Mouse (Mus musculus): ENCODE measurements at regions not wholly inside any gene's neighbourhood (a gene's known extent, or its start where the extent isn't known, plus 50 kb on each side); places are given as distances from the start of the nearest gene placed in this dataset.
"Not testable (repeated sequence)": the region's sequence is repeated elsewhere in the genome, so short reads cannot be mapped to it uniquely, and the experiment has no call there.

- no peak overlapping the region for H3K4me2 ChIP-seq (replicated peaks; ENCODE audit: low read depth, low read length)
- H3K36me3 ChIP-seq (ENCODE audit: control insufficient read depth, insufficient read depth, low read length): no peaks in the 10 kb centered on the region
- H3K4me1 ChIP-seq (ENCODE audit: control insufficient read depth, insufficient read depth, low read length): no peaks in the 10 kb centered on the region
- no peak overlapping the region for H3K4me3 ChIP-seq (ENCODE audit: low read length)
- no peak for ATAC-seq (ENCODE audit: low FRiP score, low TSS enrichment)
- no peaks in the 10 kb centered on the region for H3K9me3 ChIP-seq (ENCODE audit: control insufficient read depth, low read length)
- no peak overlapping the region for H3K27ac ChIP-seq (ENCODE audit: low read depth, low read length)
- no peaks in the 10 kb centered on the region for H3K27me3 ChIP-seq (ENCODE audit: control insufficient read depth, insufficient read depth, low read length)
- 92% methylated on average over 2 of the region's 2 CpGs for WGBS
- H3K9ac ChIP-seq (ENCODE audit: low read depth, low read length): no peak overlapping the region
Measured at GRCm38 (mm10) chr2:11040005-11040404, 131.9 kb upstream of the Prkcq start.

- H3K9me3 ChIP-seq (ENCODE audit: control insufficient read depth, low read length): no peaks in the 10 kb centered on the region
Measured at GRCm38 (mm10) chr2:11044727-11045274, 127.1 kb upstream of the Prkcq start.

GRCm38 (mm10) chr2:11051621-11052020 is 120.3 kb upstream of the Prkcq start:
- no peak overlapping the region for H3K4me3 ChIP-seq (ENCODE audit: low read length)
- H3K9ac ChIP-seq (ENCODE audit: low read depth, low read length): no peak overlapping the region
- ATAC-seq (ENCODE audit: low FRiP score, low TSS enrichment): no peak
- no peak overlapping the region for H3K27ac ChIP-seq (ENCODE audit: low read depth, low read length)
- no peaks in the 10 kb centered on the region for H3K4me1 ChIP-seq (ENCODE audit: control insufficient read depth, insufficient read depth, low read length)
- H3K9me3 ChIP-seq (ENCODE audit: control insufficient read depth, low read length): no peaks in the 10 kb centered on the region
- 87% methylated on average over 7 of the region's 7 CpGs for WGBS
- no peak overlapping the region for H3K4me2 ChIP-seq (replicated peaks; ENCODE audit: low read depth, low read length)
- no peaks in the 10 kb centered on the region for H3K27me3 ChIP-seq (ENCODE audit: control insufficient read depth, insufficient read depth, low read length)
- H3K36me3 ChIP-seq (ENCODE audit: control insufficient read depth, insufficient read depth, low read length): no peaks in the 10 kb centered on the region

More at GRCm38 (mm10) chr2:11044727-11045274, 127.1 kb upstream of the Prkcq start:
- H3K9ac ChIP-seq (ENCODE audit: low read depth, low read length): no peak overlapping the region
- H3K4me2 ChIP-seq (replicated peaks; ENCODE audit: low read depth, low read length): no peak overlapping the region
- no peaks in the 10 kb centered on the region for H3K27me3 ChIP-seq (ENCODE audit: control insufficient read depth, insufficient read depth, low read length)
- no peaks in the 10 kb centered on the region for H3K4me1 ChIP-seq (ENCODE audit: control insufficient read depth, insufficient read depth, low read length)
- no peak overlapping the region for H3K4me3 ChIP-seq (ENCODE audit: low read length)
- no peak overlapping the region for H3K27ac ChIP-seq (ENCODE audit: low read depth, low read length)
- 83% methylated on average over 3 of the region's 3 CpGs for WGBS
- no peaks in the 10 kb centered on the region for H3K36me3 ChIP-seq (ENCODE audit: control insufficient read depth, insufficient read depth, low read length)
- no peak for ATAC-seq (ENCODE audit: low FRiP score, low TSS enrichment)

- no peak overlapping the region for H3K9ac ChIP-seq (ENCODE audit: low read depth, low read length)
- H3K27me3 ChIP-seq (ENCODE audit: control insufficient read depth, insufficient read depth, low read length): no peaks in the 10 kb centered on the region
- H3K4me2 ChIP-seq (replicated peaks; ENCODE audit: low read depth, low read length): no peak overlapping the region
- 20% methylated on average over 9 of the region's 9 CpGs for WGBS
- H3K4me1 ChIP-seq (ENCODE audit: control insufficient read depth, insufficient read depth, low read length): no peaks in the 10 kb centered on the region
- H3K36me3 ChIP-seq (ENCODE audit: control insufficient read depth, insufficient read depth, low read length): no peaks in the 10 kb centered on the region
- H3K4me3 ChIP-seq (ENCODE audit: low read length): no peak overlapping the region
- H3K27ac ChIP-seq (ENCODE audit: low read depth, low read length): no peak overlapping the region
- peak; percentile 83; the same call in 1 of the 2 replicates for ATAC-seq (ENCODE audit: low FRiP score, low TSS enrichment)
- no peaks in the 10 kb centered on the region for H3K9me3 ChIP-seq (ENCODE audit: control insufficient read depth, low read length)
Measured at GRCm38 (mm10) chr2:11059731-11060425, 112.0 kb upstream of the Prkcq start.

- Histone ChIP-seq H3K27me3 (ENCODE audit: control insufficient read depth, insufficient read depth, low read length) (no peaks in the 10 kb centered on the region), H3K9me3 (ENCODE audit: control insufficient read depth, low read length) (no peaks in the 10 kb centered on the region), H3K27ac (ENCODE audit: low read depth, low read length) (no peak overlapping the region), H3K4me1 (ENCODE audit: control insufficient read depth, insufficient read depth, low read length) (no peaks in the 10 kb centered on the region), H3K9ac (ENCODE audit: low read depth, low read length) (no peak overlapping the region), H3K36me3 (ENCODE audit: control insufficient read depth, insufficient read depth, low read length) (no peaks in the 10 kb centered on the region), H3K4me3 (ENCODE audit: low read length) (no peak overlapping the region), H3K4me2 (replicated peaks; ENCODE audit: low read depth, low read length) (no peak overlapping the region)
- 87% methylated on average over 4 of the region's 4 CpGs for WGBS
- ATAC-seq (ENCODE audit: low FRiP score, low TSS enrichment): no peak
Measured at GRCm38 (mm10) chr2:11067384-11067783, 104.5 kb upstream of the Prkcq start.

GRCm38 (mm10) chr2:11083536-11083935 is 88.4 kb upstream of the Prkcq start:
- Histone ChIP-seq H3K4me1 (ENCODE audit: control insufficient read depth, insufficient read depth, low read length) (no peaks in the 10 kb centered on the region), H3K9me3 (ENCODE audit: control insufficient read depth, low read length) (no peaks in the 10 kb centered on the region), H3K27me3 (ENCODE audit: control insufficient read depth, insufficient read depth, low read length) (no peaks in the 10 kb centered on the region), H3K4me2 (replicated peaks; ENCODE audit: low read depth, low read length) (no peak overlapping the region), H3K4me3 (ENCODE audit: low read length) (no peak overlapping the region), H3K27ac (ENCODE audit: low read depth, low read length) (no peak overlapping the region), H3K36me3 (ENCODE audit: control insufficient read depth, insufficient read depth, low read length) (no peaks in the 10 kb centered on the region), H3K9ac (ENCODE audit: low read depth, low read length) (no peak overlapping the region)
- ATAC-seq (ENCODE audit: low FRiP score, low TSS enrichment): no peak
- 94% methylated on average over 3 of the region's 3 CpGs for WGBS

GRCm38 (mm10) chr2:11086996-11087395 is 84.9 kb upstream of the Prkcq start:
- Histone ChIP-seq H3K27ac (ENCODE audit: low read depth, low read length) (no peak overlapping the region), H3K9me3 (ENCODE audit: control insufficient read depth, low read length) (no peaks in the 10 kb centered on the region), H3K9ac (ENCODE audit: low read depth, low read length) (no peak overlapping the region), H3K4me2 (replicated peaks; ENCODE audit: low read depth, low read length) (no peak overlapping the region), H3K4me1 (ENCODE audit: control insufficient read depth, insufficient read depth, low read length) (no peaks in the 10 kb centered on the region), H3K4me3 (ENCODE audit: low read length) (no peak overlapping the region), H3K27me3 (ENCODE audit: control insufficient read depth, insufficient read depth, low read length) (no peaks in the 10 kb centered on the region), H3K36me3 (ENCODE audit: control insufficient read depth, insufficient read depth, low read length) (no peaks in the 10 kb centered on the region)
- 39% methylated on average over 1 of the region's 1 CpGs for WGBS
- no peak for ATAC-seq (ENCODE audit: low FRiP score, low TSS enrichment)

GRCm38 (mm10) chr2:11099834-11100622 is 71.9 kb upstream of the Prkcq start:
- Histone ChIP-seq H3K4me2 (replicated peaks; ENCODE audit: low read depth, low read length) (peak overlapping the region; percentile 40), H3K4me3 (ENCODE audit: low read length) (peak overlapping the region; percentile 10; the same call in 1 of the 2 replicates)
- not testable (repeated sequence) for H3K27ac ChIP-seq (ENCODE audit: low read depth, low read length); H3K4me1 ChIP-seq (ENCODE audit: control insufficient read depth, insufficient read depth, low read length); H3K27me3 ChIP-seq (ENCODE audit: control insufficient read depth, insufficient read depth, low read length); H3K36me3 ChIP-seq (ENCODE audit: control insufficient read depth, insufficient read depth, low read length); H3K9ac ChIP-seq (ENCODE audit: low read depth, low read length); H3K9me3 ChIP-seq (ENCODE audit: control insufficient read depth, low read length)
- WGBS: 42% methylated on average over 33 of the region's 34 CpGs
- peak; percentile 71; the same call in 1 of the 2 replicates for ATAC-seq (ENCODE audit: low FRiP score, low TSS enrichment)

GRCm38 (mm10) chr2:11113191-11113590 is 58.7 kb upstream of the Prkcq start:
- no peak overlapping the region for H3K27ac ChIP-seq (ENCODE audit: low read depth, low read length)
- H3K36me3 ChIP-seq (ENCODE audit: control insufficient read depth, insufficient read depth, low read length): no peaks in the 10 kb centered on the region
- no peaks in the 10 kb centered on the region for H3K9me3 ChIP-seq (ENCODE audit: control insufficient read depth, low read length)
- no peak overlapping the region for H3K4me3 ChIP-seq (ENCODE audit: low read length)
- no peak overlapping the region for H3K9ac ChIP-seq (ENCODE audit: low read depth, low read length)
- ATAC-seq (ENCODE audit: low FRiP score, low TSS enrichment): peak; percentile 49; the same call in 1 of the 2 replicates
- H3K27me3 ChIP-seq (ENCODE audit: control insufficient read depth, insufficient read depth, low read length): no peaks in the 10 kb centered on the region
- H3K4me1 ChIP-seq (ENCODE audit: control insufficient read depth, insufficient read depth, low read length): no peaks in the 10 kb centered on the region
- no peak overlapping the region for H3K4me2 ChIP-seq (replicated peaks; ENCODE audit: low read depth, low read length)
- WGBS: 39% methylated on average over 8 of the region's 8 CpGs

All from kidney, embryonic 14.5 days (tissue).